Mouse (Mus musculus) liver, embryonic 16.5 days (tissue): Measurements from ENCODE around the gene Exosc5. TPM values are rescaled to one million over a fixed set of nuclear protein-coding genes. Genes with fewer than 3 reads are reported as not detected.

Experiments
- ATAC-seq: fragments of 200-750 bp; cut with Nextera tagmentation; 2 replicates; pipeline ENCODE4 v1.8.0; 2017; ENCODE audit warnings: low read depth, mild to moderate bottlenecking, moderate number of reproducible peaks, moderate library complexity
- H3K27ac ChIP-seq: fragments of 300-500 bp; sonication (generic); 2 replicates; pipeline ENCODE4 v1.5.1; 2014; ENCODE audit warnings: mild to moderate bottlenecking, low read length
- H3K27me3 ChIP-seq: fragments of 300-500 bp; sonication (generic); 2 replicates; pipeline ENCODE4 v1.6.1; 2014; ENCODE audit warnings: low read depth, low read length, mixed read lengths; ENCODE audit not compliant: control insufficient read depth, insufficient read depth
- H3K36me3 ChIP-seq: fragments of 300-500 bp; sonication (generic); 2 replicates; pipeline ENCODE4 v1.6.1; 2014; ENCODE audit warnings: mild to moderate bottlenecking; ENCODE audit not compliant: control insufficient read depth, insufficient read depth
- H3K4me1 ChIP-seq: fragments of 300-500 bp; sonication (generic); 2 replicates; pipeline ENCODE4 v1.6.1; 2014; ENCODE audit warnings: low read depth, low read length, mixed read lengths; ENCODE audit not compliant: control insufficient read depth
- H3K4me2 ChIP-seq: fragments of 300-500 bp; sonication (generic); 2 replicates; pipeline ENCODE4 v1.6.1; 2014; ENCODE audit warnings: low read depth, low read length, mixed read lengths
- H3K4me3 ChIP-seq: fragments of 300-500 bp; sonication (generic); 2 replicates; pipeline ENCODE4 v1.5.1; 2014; ENCODE audit warnings: low read depth, mild to moderate bottlenecking, low read length
- H3K9ac ChIP-seq: fragments of 300-500 bp; sonication (generic); 2 replicates; pipeline ENCODE4 v1.6.1; 2014; ENCODE audit warnings: low read depth, low read length
- H3K9me3 ChIP-seq: fragments of 300-500 bp; sonication (generic); replicated peaks from 2 replicates; pipeline ENCODE4 v1.6.1; 2016; ENCODE audit warnings: low read length; ENCODE audit not compliant: control insufficient read depth
- WGBS: fragments of 180-500 bp; shearing (Covaris S2); extraction: QIAGEN DNeasy Blood & Tissue Kit; methylation state at CpG from one replicate; pipeline ENCODE4 v1.1.7; 2014; ENCODE audit not compliant: insufficient replicate concordance; 5-methylcytosine and 5-hydroxymethylcytosine counted together
- polyA plus RNA-seq: library from polyadenylated mRNA; unstranded; fragments of >200 nt; fragmentation: Nextera tagmentation; extraction: Ambion mirVana; gene quantifications from 2 replicates; pipeline ENCODE4 v1.2.1, GENCODE M21; 2015

The Exosc5 gene
- polyA plus RNA-seq, 1 experiment from 2014 or later: 39.1 TPM

DNA sequence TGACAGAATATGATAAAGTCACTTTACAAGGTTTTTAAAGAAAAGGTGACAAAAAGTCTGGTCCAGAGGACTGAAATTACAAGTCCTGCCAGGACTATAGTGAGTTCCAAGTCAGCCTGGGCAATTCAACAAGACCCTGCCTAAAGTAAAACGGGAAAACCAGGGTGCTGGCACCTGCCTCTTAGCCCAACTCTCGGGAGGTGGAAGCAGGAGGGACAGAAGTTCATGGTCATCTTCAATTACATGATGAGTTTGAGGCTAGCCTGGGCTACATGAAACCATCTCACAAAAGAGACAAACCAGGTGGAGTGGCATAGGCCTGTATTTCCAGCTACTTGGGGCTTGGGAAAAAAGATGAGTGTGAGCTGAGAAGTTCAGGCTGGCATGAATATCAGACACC, 12.7 kb downstream of the Exosc5 start:
- Histone ChIP-seq H3K4me1 (peaks cover 9% of the 10 kb centered on the region), H3K27ac (no peak overlapping the region), H3K36me3 (no peaks in the 10 kb centered on the region; the same call in 1 of the 2 replicates), H3K9ac (no peak overlapping the region), H3K27me3 (peaks cover 22% of the 10 kb centered on the region), H3K4me3 (no peak overlapping the region), H3K4me2 (no peak overlapping the region), H3K9me3 (no peaks in the 10 kb centered on the region)
- ATAC-seq: no peak
- 62% methylated on average over 2 of the region's 2 CpGs for WGBS

DNA sequence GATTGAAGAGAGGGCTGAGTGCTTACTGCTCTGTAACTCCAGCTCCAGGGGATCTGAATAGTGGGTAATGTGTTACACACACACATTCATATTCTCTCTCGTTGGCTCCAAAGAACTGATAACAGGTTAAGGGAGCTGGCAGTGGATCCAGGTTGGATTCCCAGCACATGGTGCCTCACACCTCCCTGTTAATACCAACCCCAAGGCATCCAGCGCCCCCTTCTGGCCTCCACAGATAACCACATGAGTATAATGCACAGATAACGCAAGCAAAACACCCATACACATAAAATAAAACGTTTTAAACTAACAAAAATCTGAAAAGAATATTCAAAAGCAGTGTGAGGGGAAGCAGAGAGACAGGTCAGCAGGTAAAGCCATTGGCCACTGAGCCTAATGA, 13.5 kb downstream of the Exosc5 start:
- Histone ChIP-seq H3K36me3 (no peaks in the 10 kb centered on the region; the same call in 1 of the 2 replicates), H3K4me1 (peaks cover 9% of the 10 kb centered on the region), H3K4me3 (no peak overlapping the region), H3K27ac (no peak overlapping the region), H3K9ac (no peak overlapping the region), H3K27me3 (peaks cover 22% of the 10 kb centered on the region), H3K9me3 (no peaks in the 10 kb centered on the region), H3K4me2 (no peak overlapping the region)
- no peak for ATAC-seq
- WGBS: 49% methylated on average over 4 of the region's 4 CpGs

- no peak overlapping the region for H3K9ac ChIP-seq
- H3K9me3 ChIP-seq: no peaks in the 10 kb centered on the region
- no peak overlapping the region for H3K27ac ChIP-seq
- no peaks in the 10 kb centered on the region for H3K36me3 ChIP-seq
- peaks cover 11% of the 10 kb centered on the region for H3K4me1 ChIP-seq
- peak overlapping the region; percentile 55 for H3K4me2 ChIP-seq
- 11% methylated on average over 9 of the region's 9 CpGs for WGBS
- ATAC-seq: no peak
- H3K4me3 ChIP-seq: peak overlapping the region; percentile 43
- H3K27me3 ChIP-seq: peaks cover 22% of the 10 kb centered on the region
Observed at GRCm38 (mm10) chr7:25674297-25674696, 15.3 kb downstream of the Exosc5 start.

DNA sequence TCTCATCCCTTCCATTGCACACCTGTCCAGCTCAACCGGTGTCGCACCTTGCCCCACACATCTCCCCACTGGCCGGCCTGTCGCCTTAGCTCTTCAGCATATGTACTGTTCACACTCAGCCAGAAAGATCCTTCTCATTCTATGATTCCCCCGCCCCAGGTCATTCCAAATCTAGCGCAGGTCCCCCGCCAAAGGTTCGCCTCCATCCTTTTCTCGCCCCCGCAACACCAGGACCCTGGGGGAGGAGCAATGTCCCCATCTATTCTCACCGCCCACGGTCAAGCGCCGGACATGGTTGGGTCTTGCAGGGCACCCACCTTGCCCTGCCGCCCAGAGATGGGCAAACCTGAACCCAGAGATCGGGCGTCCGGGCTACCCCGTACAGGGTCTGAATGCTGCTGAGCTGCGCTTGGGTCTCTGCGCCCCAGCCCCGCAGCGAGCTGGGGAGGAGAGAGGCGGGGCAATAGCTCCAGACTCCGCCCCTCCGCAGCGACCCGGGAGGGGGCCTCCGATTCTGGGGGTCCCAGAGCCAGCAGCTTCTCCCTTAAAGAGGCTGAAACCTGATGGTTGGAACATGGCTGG, 15.8 kb downstream of the Exosc5 start, which contains the start of gene Tmem91:
TSS of gene Tmem91 (minus strand) at position 448 of the 582 bp plus-strand sequence.
- H3K36me3 ChIP-seq: no peaks in the 10 kb centered on the region
- peaks cover 22% of the 10 kb centered on the region for H3K27me3 ChIP-seq
- H3K9me3 ChIP-seq: no peaks in the 10 kb centered on the region
- H3K9ac ChIP-seq: no peak within 1 kb of the TSS
- H3K4me3 ChIP-seq: peak within 1 kb of the TSS; percentile 43
- peaks cover 14% of the 10 kb centered on the region for H3K4me1 ChIP-seq
- WGBS: 1% methylated on average over 29 of the region's 29 CpGs
- H3K4me2 ChIP-seq: peak within 1 kb of the TSS; percentile 55
- no peak within 1 kb of the TSS for H3K27ac ChIP-seq
- ATAC-seq: 0 out of 2 replicates have a peak, but pooled peaks have one; percentile 15

GRCm38 (mm10) chr7:25675405-25675804, 16.4 kb downstream of the Exosc5 start:
- no peak for ATAC-seq
- H3K9ac ChIP-seq: no peak overlapping the region
- 61% methylated on average over 6 of the region's 6 CpGs for WGBS
- H3K9me3 ChIP-seq: no peaks in the 10 kb centered on the region
- peaks cover 20% of the 10 kb centered on the region for H3K4me1 ChIP-seq
- no peak overlapping the region for H3K4me2 ChIP-seq
- no peaks in the 10 kb centered on the region for H3K36me3 ChIP-seq
- H3K27me3 ChIP-seq: peaks cover 22% of the 10 kb centered on the region
- no peak overlapping the region for H3K4me3 ChIP-seq
- H3K27ac ChIP-seq: no peak overlapping the region

DNA sequence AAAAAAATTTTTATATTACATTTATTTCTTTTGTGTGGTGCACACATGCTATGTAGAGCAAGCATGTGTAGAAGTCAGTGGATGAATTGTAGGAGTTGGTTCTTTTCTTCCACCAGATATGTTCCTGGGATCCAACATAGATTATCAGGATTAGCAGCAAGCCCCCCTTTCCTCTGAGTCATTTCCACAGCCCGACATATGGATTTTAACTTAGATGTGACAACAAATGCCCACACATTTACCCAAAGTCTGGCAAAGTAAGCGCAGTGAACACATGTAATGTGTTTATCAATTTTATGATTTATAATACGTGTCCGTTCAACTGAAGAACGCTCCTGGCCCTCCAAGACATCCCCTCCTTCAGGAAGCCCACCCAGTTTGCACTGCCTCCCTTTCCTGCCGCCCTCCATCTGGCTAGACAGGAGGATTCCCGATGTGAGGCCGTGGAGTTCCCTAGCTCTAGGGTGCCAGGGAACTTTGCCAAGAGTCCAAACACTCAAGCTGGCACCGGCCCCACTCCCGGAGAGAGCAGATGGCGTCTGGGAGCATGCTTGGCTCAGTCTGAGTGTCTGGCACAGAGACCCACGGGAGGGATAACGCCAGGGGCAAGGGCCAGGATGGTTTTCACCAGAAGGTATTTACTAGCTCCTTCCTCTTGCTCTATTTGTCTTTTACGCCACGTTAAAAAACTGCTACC, 17.3 kb downstream of the Exosc5 start:
- H3K27me3 ChIP-seq: peaks cover 22% of the 10 kb centered on the region
- no peak overlapping the region for H3K27ac ChIP-seq
- no peak for ATAC-seq
- no peak overlapping the region for H3K9ac ChIP-seq
- H3K36me3 ChIP-seq: no peaks in the 10 kb centered on the region
- no peaks in the 10 kb centered on the region for H3K9me3 ChIP-seq
- peaks cover 23% of the 10 kb centered on the region for H3K4me1 ChIP-seq
- H3K4me2 ChIP-seq: no peak overlapping the region
- WGBS: 70% methylated on average over 15 of the region's 15 CpGs
- no peak overlapping the region for H3K4me3 ChIP-seq

- Histone ChIP-seq H3K4me2 (no peak overlapping the region), H3K4me1 (peaks cover 29% of the 10 kb centered on the region), H3K27ac (no peak overlapping the region)
Observed at GRCm38 (mm10) chr7:25677013-25677412, 18.0 kb downstream of the Exosc5 start.

GRCm38 (mm10) chr7:25679971-25680370, 21.0 kb downstream of the Exosc5 start:
- H3K36me3 ChIP-seq: no peaks in the 10 kb centered on the region
- peaks cover 9% of the 10 kb centered on the region for H3K27me3 ChIP-seq
- ATAC-seq: no peak
- peak overlapping the region; percentile 85 for H3K4me3 ChIP-seq
- no peaks in the 10 kb centered on the region for H3K9me3 ChIP-seq
- peak overlapping the region; percentile 97 for H3K27ac ChIP-seq
- peaks cover 44% of the 10 kb centered on the region for H3K4me1 ChIP-seq
- H3K9ac ChIP-seq: peak overlapping the region; percentile 63
- peak overlapping the region; percentile 86 for H3K4me2 ChIP-seq
- 1% methylated on average over 6 of the region's 6 CpGs for WGBS

More at GRCm38 (mm10) chr7:25677013-25677412, 18.0 kb downstream of the Exosc5 start:
- Histone ChIP-seq H3K4me3 (no peak overlapping the region), H3K9me3 (no peaks in the 10 kb centered on the region), H3K9ac (no peak overlapping the region), H3K36me3 (no peaks in the 10 kb centered on the region), H3K27me3 (peaks cover 22% of the 10 kb centered on the region)
- WGBS: 80% methylated on average over 7 of the region's 7 CpGs
- no peak for ATAC-seq
